Mouse (Mus musculus) ZHBTc4 (cell line): ENCODE measurements around the gene Sbpl.
A peak's percentile ranks its signal among the peaks of the same experiment; 100 is the strongest.
"Not testable (repeated sequence)": the region's sequence is repeated elsewhere in the genome, so short reads cannot be mapped to it uniquely, and the experiment has no call there.

Source experiments
- DNase-seq: peaks from one replicate; pipeline ENCODE4 v3.0.0-alpha.2; 2011; ENCODE audit warnings: low read depth, low spot score

Gene Sbpl

GRCm38 (mm10) chr17:23961573-23962122 lies 6.6 kb upstream of the Sbpl start:
- DNase-seq = no peak

DNA sequence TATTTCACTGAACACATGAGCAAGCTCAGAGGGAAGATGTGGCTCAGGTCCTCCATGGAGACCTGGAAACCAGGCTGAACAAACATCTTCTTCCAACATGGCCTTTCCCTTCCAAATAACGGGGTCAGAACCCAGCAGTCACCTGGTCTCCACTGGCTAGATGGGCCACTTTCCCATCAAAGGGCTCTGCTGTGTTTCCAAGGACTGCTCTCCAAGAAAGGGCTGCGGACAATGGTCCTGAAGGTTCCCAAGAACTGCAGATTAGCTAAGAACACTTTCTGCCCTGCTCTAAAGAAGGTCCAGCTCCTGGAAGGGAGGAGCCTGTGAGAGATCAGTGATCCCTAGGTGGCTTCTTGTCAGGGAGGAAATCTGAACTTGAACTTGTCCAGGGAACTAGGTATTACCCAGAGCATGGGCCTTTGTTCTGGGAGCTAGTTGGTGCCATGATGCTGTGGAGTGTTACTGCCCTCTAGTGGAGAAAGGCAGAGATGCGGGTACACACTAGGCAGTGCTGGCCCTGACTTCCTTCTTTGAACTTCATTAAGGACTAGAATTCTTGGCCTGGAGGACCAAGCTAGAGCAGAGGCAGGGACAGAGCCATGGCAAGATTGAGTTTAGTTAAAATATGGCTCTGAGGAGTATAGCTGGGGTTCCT lies 5.1 kb upstream of the Sbpl start:
- DNase-seq = peak; percentile 90

- DNase-seq = not testable (repeated sequence)
Observed at GRCm38 (mm10) chr17:23950828-23951227, 4.2 kb downstream of the Sbpl start.

DNA sequence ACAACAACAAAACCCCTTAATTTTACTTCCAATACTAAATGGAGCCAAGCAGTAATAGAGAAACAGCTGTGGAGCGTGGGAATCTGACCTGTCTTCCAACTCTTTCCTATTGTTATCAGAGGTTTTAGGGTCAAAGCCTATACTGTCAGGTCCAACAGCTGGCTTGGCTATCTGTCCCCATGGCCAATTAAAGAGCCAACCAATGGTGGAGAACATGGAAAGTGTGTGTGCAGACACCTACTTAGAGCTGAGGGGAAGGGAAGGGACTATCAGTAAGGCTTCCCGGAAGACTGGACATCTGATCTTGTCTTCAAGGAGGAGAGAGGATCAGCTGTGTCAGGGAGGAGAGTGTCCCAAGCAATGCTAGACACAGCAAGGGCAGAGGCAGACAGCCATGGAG lies 6.0 kb downstream of the Sbpl start:
- no peak for DNase-seq

GRCm38 (mm10) chr17:23947486-23947885 lies 7.6 kb downstream of the Sbpl start:
- not testable (repeated sequence) for DNase-seq

- DNase-seq = no peak
Observed at GRCm38 (mm10) chr17:23941372-23941771, 13.7 kb downstream of the Sbpl start, which contains the start of gene Sbp. Gene Sbp (plus strand): TSS chr17:23941672.

- DNase-seq = no peak
Observed at GRCm38 (mm10) chr17:23931157-23931556, 23.9 kb downstream of the Sbpl start.

- peak; percentile 62 for DNase-seq
Observed at GRCm38 (mm10) chr17:23925090-23925493, 30.0 kb downstream of the Sbpl start.

DNA sequence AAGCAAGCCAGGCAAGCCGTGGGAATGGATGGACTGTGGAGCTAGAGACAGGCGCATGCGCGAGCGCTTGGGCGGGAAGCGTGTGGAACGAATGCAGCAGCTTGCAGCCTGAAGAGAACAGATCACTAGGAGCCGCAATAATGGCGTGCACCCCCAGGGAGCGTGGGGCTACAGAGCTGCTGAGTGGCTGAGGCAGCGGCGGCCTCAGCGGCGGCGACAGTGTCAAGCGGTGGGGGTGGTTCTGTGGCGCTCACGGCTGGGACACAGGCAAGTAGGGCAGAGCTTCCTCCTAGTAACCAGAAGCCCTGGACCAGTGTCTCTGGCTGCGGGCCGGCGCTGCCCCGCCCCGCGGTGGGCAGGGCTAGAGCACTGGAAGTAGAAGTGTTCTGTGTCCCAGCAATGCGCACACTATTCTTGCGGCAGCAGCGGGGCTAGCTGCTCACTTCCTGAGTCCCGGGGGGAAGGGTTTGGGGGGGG lies 30.5 kb downstream of the Sbpl start:
- DNase-seq = peak; percentile 91

GRCm38 (mm10) chr17:23917158-23917557 lies 37.9 kb downstream of the Sbpl start, which contains the start of gene Dcpp3:
Gene Dcpp3 (plus strand): TSS chr17:23917458.
- DNase-seq = not testable (repeated sequence)
